Mouse (Mus musculus): ENCODE results near the gene Ttc9.

The Ttc9 gene

DNA sequence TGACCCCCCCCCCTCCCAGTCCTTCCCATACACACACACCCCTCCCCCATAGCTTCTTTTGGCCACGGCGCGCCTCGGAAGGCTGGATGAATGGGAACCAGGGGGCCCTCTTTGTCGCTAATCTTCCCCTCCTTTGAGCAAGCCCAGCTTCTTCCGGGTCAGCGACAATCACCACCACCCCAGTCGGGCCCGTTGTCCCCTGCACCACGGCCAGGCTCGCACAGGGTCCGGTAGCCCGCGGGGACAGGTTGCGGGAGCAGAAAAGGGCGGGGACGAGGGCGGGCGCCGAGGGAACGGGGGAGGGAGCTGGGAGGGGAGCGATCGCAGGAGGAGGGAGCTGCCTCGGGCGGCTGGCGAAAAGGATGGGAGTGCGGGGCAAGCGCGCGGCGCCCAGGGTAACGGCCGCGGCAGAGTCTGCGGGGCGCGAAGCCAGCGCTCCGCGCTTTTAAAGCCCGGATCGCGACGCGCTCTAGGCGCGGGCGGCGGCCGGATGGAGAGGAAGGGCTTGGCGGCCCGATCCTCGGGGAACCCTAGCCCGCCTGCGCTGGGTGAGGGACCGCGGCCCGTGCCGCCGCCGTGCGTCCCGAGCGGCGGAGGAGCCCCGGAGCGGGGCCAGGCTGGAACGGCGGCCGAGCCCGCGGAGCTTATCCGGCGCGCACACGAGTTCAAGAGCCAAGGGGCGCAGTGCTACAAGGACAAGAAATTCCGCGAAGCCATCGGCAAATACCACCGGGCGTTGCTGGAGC is at the start of gene Ttc9:
Gene Ttc9, plus strand, starts transcription at position 335 of the 746 bp plus-strand sequence.
- in situ Hi-C loops (cut with MboI; ENCODE audit: low pct_unique_long_range_greater_than_20kb in 1 of 2, low sequenced_read_pairs in 2 of 2, unreplicated experiment in 1 of 2): no loop called here

DNA sequence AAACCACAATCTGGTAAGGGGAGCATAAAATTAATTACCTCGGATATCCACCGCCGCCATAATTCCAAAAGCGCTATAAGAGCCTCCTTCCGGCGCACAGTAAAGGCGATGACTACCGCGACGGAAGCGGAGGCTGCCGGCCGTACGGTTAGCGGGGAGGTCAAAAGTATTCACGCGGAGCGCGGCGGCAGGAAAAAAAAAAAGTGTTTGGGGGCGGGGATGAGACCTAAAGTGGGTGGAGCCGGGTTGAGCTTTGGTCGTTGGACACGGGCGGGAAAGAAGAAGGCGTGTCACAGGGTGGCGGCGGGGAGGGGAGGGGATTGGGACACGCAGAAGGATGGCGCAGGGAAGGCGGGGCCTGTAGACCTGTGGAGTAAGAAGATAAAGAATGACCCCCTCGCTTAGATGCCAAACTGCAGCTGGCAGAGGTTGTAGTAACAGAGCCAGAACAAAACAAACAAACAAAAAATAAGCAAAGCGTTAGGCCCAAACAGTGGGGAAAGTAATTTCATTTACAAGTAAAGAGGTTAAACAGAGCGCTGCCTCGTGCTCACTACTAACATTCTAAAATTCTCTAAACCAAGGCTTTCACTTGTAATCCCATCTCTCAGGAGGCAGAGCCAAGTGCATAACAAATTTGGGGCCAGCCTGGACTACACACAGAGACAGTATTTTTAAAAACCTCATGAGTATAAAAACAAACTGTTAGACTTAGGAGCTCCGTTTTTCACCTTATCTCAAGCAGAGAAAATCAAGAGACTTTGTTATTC is 36.0 kb upstream of the Ttc9 start, which contains the start of gene Med6:
Gene Med6, minus strand, starts transcription at position 107 of the 770 bp plus-strand sequence.
- in situ Hi-C loops (cut with MboI; ENCODE audit: low pct_unique_long_range_greater_than_20kb in 1 of 2, low sequenced_read_pairs in 2 of 2, unreplicated experiment in 1 of 2): no loop called here

DNA sequence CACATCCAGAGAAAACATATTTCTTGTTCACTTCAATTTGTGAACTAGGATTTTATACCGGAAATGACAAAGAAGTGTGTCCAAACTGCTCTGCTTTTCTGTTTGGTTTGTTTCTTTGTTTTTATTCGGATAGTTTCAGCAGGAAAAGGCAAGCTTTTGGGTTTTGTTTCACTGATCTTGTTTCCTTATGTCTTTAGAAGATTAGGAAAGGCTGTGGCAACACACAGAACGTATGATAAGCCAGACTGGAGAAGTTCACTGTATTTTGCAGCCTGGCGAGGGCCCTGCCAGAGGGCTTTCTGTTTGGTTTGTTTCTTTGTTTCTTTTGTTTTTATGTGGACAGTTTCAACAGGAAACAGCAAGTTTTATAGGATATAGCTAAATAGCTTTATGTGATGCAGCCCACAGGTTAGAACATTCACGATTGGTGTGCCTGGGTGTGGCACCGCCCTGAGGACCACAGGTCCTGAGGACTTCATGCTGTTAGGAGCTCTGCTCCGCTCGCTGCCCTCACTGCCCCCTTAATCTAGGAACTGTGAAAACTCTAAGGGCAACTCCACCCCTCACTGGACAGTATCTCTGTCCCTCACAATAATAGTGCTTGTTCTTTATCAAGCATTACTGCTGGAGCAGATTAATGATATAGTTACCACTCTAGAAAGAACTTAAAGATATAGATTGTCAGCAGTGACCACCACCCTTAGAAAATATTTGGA is 34.3 kb upstream of the Ttc9 start:
- in situ Hi-C loops (cut with MboI; ENCODE audit: low pct_unique_long_range_greater_than_20kb in 1 of 2, low sequenced_read_pairs in 2 of 2, unreplicated experiment in 1 of 2): no loop called here

DNA sequence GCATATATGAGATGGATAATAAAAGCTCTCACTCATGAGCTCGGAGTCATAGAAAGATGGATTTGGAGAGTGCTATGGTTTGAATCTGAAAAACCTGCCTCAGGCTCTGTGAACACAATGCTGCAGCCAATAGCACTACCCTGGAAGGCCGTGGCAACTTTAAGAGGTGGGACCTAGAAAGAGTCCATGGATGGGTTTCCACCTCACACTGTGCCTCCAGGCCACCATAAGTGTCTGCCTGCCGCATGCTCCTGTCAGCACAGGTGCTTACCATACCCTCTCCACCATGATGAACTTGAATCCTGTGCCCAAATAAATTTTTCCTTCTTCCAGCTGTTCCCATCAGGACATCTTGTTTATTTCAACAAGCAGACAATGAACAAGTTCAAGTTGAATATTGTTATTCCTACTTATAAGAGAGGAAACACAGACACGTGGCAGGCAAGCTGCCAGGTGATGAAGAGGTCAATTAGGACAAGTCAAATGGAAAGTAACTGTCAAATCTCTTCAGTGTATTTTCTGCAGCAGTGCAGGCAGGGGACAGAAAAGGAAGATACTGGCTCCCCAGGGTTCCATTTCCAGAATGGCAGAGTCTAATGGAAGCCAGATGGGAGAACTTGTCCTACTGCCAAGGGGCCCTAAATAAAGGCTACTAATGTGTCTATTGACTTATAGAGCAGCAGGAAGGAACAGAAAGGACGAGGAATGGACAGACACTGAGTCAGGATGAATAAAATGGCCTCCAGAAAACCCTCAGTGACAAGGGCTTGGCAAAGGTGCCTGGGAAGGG is 25.9 kb upstream of the Ttc9 start:
- in situ Hi-C loops (cut with MboI; ENCODE audit: low pct_unique_long_range_greater_than_20kb in 1 of 2, low sequenced_read_pairs in 2 of 2, unreplicated experiment in 1 of 2): no loop called here

DNA sequence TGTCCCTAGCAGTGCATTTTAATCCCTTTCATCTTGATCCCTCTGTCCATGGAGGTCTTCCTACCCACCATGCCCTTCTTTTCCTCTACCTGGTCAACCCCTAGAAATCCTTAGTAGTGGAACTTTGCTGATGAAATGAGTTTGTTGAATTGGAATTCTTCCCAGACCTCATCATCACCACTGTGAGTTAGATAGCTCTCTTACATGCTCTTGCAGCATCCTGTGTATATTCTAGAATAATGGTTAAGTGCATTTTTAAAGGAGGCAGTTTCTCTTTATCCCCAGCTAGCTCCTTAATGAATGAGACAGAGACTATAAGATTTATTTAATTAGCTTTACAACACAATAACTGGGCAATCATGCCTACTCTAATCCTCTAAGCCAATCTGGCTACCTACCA is 21.6 kb upstream of the Ttc9 start:
- in situ Hi-C loops (cut with MboI; ENCODE audit: low pct_unique_long_range_greater_than_20kb in 1 of 2, low sequenced_read_pairs in 2 of 2, unreplicated experiment in 1 of 2): no loop called here

DNA sequence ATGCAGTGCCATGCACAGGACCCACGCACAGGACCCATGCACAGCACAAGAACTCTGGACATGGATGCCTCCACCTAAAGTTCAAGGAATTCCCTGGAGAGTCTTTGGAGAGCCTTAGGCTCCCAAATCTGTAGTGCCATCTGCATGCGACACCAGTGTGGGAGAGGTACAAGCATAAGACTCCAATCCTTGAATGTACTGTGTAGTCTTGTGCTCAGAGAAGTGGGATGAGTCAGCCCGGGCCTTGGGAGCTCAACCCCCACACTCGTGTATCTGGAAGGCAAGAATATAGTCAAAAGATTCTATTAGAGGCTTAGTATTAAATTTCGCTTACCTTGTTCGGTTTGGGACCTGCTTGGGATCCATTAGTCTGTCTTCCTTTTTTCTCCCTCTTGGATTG is 15.2 kb upstream of the Ttc9 start:
- in situ Hi-C loops (cut with MboI; ENCODE audit: low pct_unique_long_range_greater_than_20kb in 1 of 2, low sequenced_read_pairs in 2 of 2, unreplicated experiment in 1 of 2): no loop called here

DNA sequence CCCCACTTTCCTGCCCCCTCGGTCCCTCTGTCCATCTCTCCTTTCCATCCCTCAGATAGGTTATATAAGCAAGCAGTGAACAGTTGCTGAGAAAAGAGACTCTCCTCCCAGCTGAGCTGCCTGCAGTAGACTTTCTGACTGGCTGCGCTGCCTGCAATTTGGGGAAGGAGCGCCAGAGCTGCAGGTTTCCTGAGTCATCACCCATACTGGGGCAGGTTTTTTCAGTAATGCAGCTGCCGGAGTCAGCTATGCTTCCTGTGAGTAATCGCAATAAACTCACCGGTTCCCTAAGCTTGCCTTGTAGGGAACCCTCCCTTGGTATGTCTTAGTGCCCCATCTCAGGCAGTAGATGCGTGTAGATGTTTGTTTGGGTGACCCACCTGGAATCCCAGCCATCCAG is 14.1 kb upstream of the Ttc9 start:
- in situ Hi-C loops (cut with MboI; ENCODE audit: low pct_unique_long_range_greater_than_20kb in 1 of 2, low sequenced_read_pairs in 2 of 2, unreplicated experiment in 1 of 2): no loop called here

- in situ Hi-C loops (cut with MboI; ENCODE audit: low pct_unique_long_range_greater_than_20kb in 1 of 2, low sequenced_read_pairs in 2 of 2, unreplicated experiment in 1 of 2): no loop called here
Measured at GRCm38 (mm10) chr12:81619302-81619701, 11.7 kb upstream of the Ttc9 start.

DNA sequence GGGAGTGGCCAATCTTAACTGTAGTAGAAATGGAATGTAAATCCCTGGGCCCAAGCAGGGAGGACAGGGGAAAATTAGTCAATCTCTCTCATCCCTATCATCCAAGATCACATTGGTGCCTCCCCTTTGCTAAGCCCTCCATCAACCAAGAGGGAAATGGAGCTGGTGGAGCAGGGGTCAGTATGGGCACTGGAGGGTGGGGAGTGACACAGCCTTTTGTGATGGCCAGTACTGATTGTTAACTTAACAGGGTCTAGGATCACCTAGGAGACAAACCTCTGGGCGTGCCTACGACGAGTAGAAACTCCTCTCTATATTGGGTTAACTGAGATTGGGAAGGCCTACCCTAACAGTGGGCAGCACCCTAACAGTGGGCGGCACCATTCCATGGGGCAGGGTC is 7.7 kb upstream of the Ttc9 start:
- in situ Hi-C loops (cut with MboI; ENCODE audit: low pct_unique_long_range_greater_than_20kb in 1 of 2, low sequenced_read_pairs in 2 of 2, unreplicated experiment in 1 of 2): loop anchor here (5.0 to 10.0 kb wide), 3 partner anchors 159 to 291 kb away; partner anchors contain the start of gene Map3k9 (in 2 of the 2)

DNA sequence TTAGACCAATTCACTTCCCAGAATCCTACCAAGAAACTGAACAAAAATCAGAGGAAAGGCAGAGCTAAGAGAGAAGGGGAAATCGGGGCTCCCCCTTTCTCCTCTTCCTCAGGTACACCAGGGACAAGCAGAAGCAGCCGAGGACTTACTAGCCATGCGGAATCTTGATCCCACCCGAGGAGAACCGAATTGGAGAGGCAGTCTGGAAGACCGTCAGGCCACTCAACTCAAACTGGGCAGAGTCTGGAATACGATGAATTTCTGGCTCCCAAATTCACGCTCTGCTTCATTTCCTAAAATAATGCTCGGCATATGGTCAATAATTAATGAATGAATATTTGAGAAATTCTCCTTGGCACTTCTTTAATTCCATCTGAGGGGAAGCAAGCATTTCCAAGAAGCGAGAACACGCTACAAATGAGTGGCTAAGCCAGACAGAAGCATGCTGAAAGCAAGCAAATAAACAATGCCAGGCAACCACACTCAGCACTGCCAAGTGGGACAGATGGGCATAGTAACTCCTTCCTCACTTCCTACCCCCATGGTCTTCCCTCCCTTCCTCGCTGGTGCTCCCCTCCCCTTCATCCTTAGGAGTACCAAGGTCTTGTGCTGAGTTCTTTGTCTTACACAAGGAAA is 4.7 kb upstream of the Ttc9 start:
- in situ Hi-C loops (cut with MboI; ENCODE audit: low pct_unique_long_range_greater_than_20kb in 1 of 2, low sequenced_read_pairs in 2 of 2, unreplicated experiment in 1 of 2): loop anchor here (10.0 kb wide), 2 partner anchors 158 to 288 kb away; partner anchors contain the start of gene Map3k9 (in 1 of the 2)

GRCm38 (mm10) chr12:81627426-81627825 is 3.6 kb upstream of the Ttc9 start:
- in situ Hi-C loops (cut with MboI; ENCODE audit: low pct_unique_long_range_greater_than_20kb in 1 of 2, low sequenced_read_pairs in 2 of 2, unreplicated experiment in 1 of 2): loop anchor here (10.0 kb wide), 2 partner anchors 157 to 287 kb away; partner anchors contain the start of gene Map3k9 (in 1 of the 2)

- in situ Hi-C loops (cut with MboI; ENCODE audit: low pct_unique_long_range_greater_than_20kb in 1 of 2, low sequenced_read_pairs in 2 of 2, unreplicated experiment in 1 of 2): loop anchor here (10.0 kb wide), 2 partner anchors 157 to 287 kb away; partner anchors contain the start of gene Map3k9 (in 1 of the 2)
Measured at GRCm38 (mm10) chr12:81628091-81628490, 3.0 kb upstream of the Ttc9 start.

DNA sequence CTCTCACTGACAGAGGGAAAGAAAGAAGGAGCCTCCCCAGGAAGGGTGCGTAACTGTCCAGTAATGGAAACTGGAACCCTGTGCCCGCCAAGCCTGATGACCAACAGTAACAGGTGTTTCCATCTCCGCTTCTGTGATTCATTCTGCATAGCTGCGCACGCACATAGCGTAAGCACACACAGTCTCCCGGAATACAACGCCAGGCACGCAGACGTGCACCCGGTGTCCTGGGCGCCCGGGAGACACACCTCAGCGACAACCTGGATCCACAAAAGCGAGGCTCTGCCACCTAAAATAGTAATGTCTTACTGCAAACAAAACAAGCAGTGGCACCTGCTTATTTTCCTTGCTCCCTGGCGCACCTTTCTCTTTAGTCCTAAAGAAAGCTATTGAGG is 532 bp upstream of the Ttc9 start:
- in situ Hi-C loops (cut with MboI; ENCODE audit: low pct_unique_long_range_greater_than_20kb in 1 of 2, low sequenced_read_pairs in 2 of 2, unreplicated experiment in 1 of 2): no loop called here

DNA sequence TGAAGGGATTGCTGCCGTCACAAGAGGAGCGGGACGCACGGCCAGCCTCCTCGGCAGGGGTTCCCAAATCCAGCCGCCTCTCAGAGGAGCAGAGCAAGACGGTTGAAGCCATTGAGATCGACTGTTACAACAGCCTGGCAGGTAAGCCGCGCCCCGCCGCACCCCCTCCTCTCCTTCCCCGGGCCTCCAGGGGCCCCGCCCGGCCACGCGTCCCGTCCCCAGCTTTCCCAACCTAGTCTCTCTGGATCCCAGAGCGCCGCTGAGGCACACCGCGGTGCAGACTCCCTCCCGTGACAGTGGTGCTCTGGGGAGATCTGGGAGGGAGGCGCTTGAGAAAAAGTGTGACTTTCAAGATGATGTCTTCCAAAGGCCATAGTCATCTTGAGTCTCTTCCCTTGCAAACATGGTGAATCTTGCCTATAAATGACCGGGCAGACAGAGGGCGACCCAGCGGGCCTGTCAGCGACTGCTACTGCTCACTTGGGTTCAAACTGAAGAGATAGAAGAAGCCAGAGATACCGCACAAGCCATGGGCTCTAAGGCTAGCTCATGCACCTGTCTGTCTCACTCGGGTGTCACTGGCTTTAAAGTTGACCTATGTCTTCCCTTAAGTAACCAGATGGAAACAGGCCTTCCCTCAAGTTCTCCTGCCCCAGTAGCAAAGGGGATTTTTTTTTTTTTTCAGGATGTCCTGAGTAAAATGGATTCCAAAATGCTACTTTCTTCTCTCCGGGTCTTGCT is 782 bp downstream of the Ttc9 start:
- in situ Hi-C loops (cut with MboI; ENCODE audit: low pct_unique_long_range_greater_than_20kb in 1 of 2, low sequenced_read_pairs in 2 of 2, unreplicated experiment in 1 of 2): no loop called here

DNA sequence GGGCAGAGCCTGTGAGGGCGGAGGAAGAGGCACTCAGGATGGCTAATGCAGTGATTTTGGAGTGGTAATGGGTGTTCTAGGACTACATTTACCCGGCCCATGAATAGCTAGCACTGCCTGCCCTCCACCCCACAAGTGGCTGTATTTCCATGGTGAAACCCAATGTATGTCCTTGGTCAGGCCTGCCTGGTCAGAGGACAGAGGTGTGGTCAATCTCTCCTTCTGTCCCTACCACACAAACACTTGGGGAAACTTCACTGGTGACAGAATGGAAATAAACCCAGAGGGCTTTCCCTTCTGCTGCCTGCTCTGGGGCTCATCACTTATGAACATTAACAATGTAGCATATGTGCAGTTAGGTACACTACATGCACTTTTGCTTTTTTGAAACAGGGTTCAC is 2.2 kb downstream of the Ttc9 start:
- in situ Hi-C loops (cut with MboI; ENCODE audit: low pct_unique_long_range_greater_than_20kb in 1 of 2, low sequenced_read_pairs in 2 of 2, unreplicated experiment in 1 of 2): no loop called here

- in situ Hi-C loops (cut with MboI; ENCODE audit: low pct_unique_long_range_greater_than_20kb in 1 of 2, low sequenced_read_pairs in 2 of 2, unreplicated experiment in 1 of 2): no loop called here
Measured at GRCm38 (mm10) chr12:81640656-81641055, 9.6 kb downstream of the Ttc9 start.

DNA sequence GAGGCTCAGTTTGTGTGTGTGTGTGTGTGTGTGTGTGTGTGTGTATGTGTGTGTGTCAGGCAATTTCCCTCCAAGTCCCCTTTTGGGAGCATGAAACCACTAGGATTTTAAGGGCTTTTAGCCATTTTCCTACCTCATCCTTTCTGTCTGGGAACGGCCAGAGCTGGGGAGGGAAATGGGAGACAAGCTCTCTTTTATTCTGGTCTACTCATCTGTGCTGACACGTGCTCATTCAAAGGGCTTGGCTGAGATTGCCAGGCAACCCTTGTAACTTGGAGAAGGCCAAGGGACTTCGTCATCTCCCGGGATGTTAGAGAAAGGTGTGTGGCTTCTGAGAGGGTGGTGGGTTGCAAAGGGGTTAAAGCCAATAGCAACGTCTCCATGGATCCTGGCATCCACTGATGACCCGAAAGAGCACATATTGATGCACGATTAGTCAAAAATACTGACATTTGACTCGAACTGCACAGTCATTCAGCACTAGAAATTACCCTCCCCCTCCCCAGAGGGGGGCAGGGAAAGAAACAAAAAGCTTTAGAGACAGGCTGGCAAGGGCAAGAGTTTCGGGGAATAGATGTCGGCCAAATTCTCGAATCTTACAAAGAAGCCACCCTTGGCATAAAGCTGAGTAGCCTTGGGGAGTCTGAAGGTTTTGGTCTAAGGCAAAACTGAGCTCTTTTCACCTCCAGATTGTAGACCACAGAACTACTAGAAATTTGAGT is 11.5 kb downstream of the Ttc9 start:
- in situ Hi-C loops (cut with MboI; ENCODE audit: low pct_unique_long_range_greater_than_20kb in 1 of 2, low sequenced_read_pairs in 2 of 2, unreplicated experiment in 1 of 2): no loop called here
